Mouse (Mus musculus) ES-E14 (cell line): Measurements from ENCODE around the gene Fxyd2.

Experiments used
- CHD2 ChIP-seq: IDR thresholded peaks from 2 replicates; pipeline ENCODE4 v1.6.1; 2014; ENCODE audit warnings: mild to moderate bottlenecking, low read depth, low read length, inconsistent platforms
- MAFK ChIP-seq: IDR thresholded peaks from 2 replicates; pipeline ENCODE4 v1.6.1; 2014; ENCODE audit warnings: mild to moderate bottlenecking, low read depth, low read length, inconsistent platforms; ENCODE audit not compliant: insufficient read depth
- ZC3H11A ChIP-seq: IDR thresholded peaks from 2 replicates; pipeline ENCODE4 v1.6.1; 2012; ENCODE audit warnings: low read depth, mild to moderate bottlenecking, inconsistent platforms, low read length, borderline replicate concordance
- ZNF384 ChIP-seq: IDR thresholded peaks from 2 replicates; pipeline ENCODE4 v1.6.1; 2012; ENCODE audit warnings: low read depth, low read length, inconsistent platforms

- TF ChIP-seq ZC3H11A (no peak), MAFK (no peak), ZNF384 (no peak), CHD2 (no peak)
Observed at GRCm38 (mm10) chr9:45362051-45362461, 37.4 kb upstream of the Fxyd2 start.
